In genomic region chr5:43232480-43233315, GRCm38 (mm10) we compare ENCODE assay signal across 7 mouse cellular contexts. TPM values are rescaled to one million over a fixed set of nuclear protein-coding genes. Genes with fewer than 3 reads are reported as not detected.
DNase-seq lines count a peak whose midpoint lies in the region; ATAC-seq and TF ChIP-seq lines count a peak whose summit lies in the region.

Cpeb2 (plus strand) TSS chr5:43233170.

- H3K36me3 ChIP-seq in embryonic facial prominence, embryonic 11.5 days (replicated peaks; ENCODE audit: control insufficient read depth, insufficient read depth, low read depth, low read length) = no peaks in the 10 kb centered on the region
- no peaks in the 10 kb centered on the region for H3K36me3 ChIP-seq in heart, adult 2 months (ENCODE audit: control insufficient read depth, insufficient read depth, low read length)
- H3K36me3 ChIP-seq in limb, embryonic 13.5 days = no peaks in the 10 kb centered on the region
- H3K36me3 ChIP-seq in midbrain, embryonic 16.5 days (ENCODE audit: control insufficient read depth, insufficient read depth, low read length) = no peaks in the 10 kb centered on the region

- H3K9me3 ChIP-seq in embryonic facial prominence, embryonic 11.5 days (replicated peaks; ENCODE audit: control insufficient read depth, low read length) = no peaks in the 10 kb centered on the region
- H3K9me3 ChIP-seq in limb, embryonic 13.5 days = no peaks in the 10 kb centered on the region
- no peaks in the 10 kb centered on the region for H3K9me3 ChIP-seq in midbrain, embryonic 16.5 days (replicated peaks; ENCODE audit: control insufficient read depth, low read length, poor library complexity, severe bottlenecking)

- H3K4me2 ChIP-seq in embryonic facial prominence, embryonic 11.5 days (ENCODE audit: low read depth, low read length) = peak within 1 kb of the TSS; percentile 100
- H3K4me2 ChIP-seq in limb, embryonic 13.5 days (replicated peaks) = peak within 1 kb of the TSS; percentile 98
- H3K4me2 ChIP-seq in midbrain, embryonic 16.5 days (ENCODE audit: low read length) = peak within 1 kb of the TSS; percentile 87

- ATAC-seq in embryonic facial prominence, embryonic 11.5 days (replicated peaks; ENCODE audit: insufficient number of reproducible peaks, low FRiP score, low TSS enrichment, low read depth) = peak; percentile 94
- peak; percentile 90 for ATAC-seq in limb, embryonic 13.5 days (ENCODE audit: low FRiP score, low read depth)
- peak; percentile 89 for ATAC-seq in midbrain, embryonic 16.5 days

- peak; percentile 91 for TF ChIP-seq POLR2A in heart, adult 2 months (IDR thresholded peaks at IDR 0.05; ENCODE audit: insufficient read depth, low read depth, low read length)

- H3K4me1 ChIP-seq in embryonic facial prominence, embryonic 11.5 days (ENCODE audit: control insufficient read depth, insufficient read depth, low read length) = no peaks in the 10 kb centered on the region
- H3K4me1 ChIP-seq in heart, adult 2 months (ENCODE audit: control insufficient read depth, insufficient read depth, low read length) = peaks cover 1% of the 10 kb centered on the region
- H3K4me1 ChIP-seq in limb, embryonic 13.5 days = peaks cover 8% of the 10 kb centered on the region
- H3K4me1 ChIP-seq in midbrain, embryonic 16.5 days (ENCODE audit: control insufficient read depth, insufficient read depth, low read length) = peaks cover 3% of the 10 kb centered on the region; the same call in 1 of the 2 replicates

- H3K27me3 ChIP-seq in embryonic facial prominence, embryonic 11.5 days (ENCODE audit: control insufficient read depth, insufficient read depth, low read length) = peaks cover 2% of the 10 kb centered on the region; the same call in 1 of the 2 replicates
- H3K27me3 ChIP-seq in heart, adult 2 months (ENCODE audit: control insufficient read depth, insufficient read depth, low read length) = no peaks in the 10 kb centered on the region
- peaks cover 23% of the 10 kb centered on the region for H3K27me3 ChIP-seq in limb, embryonic 13.5 days
- H3K27me3 ChIP-seq in midbrain, embryonic 16.5 days (ENCODE audit: control insufficient read depth, insufficient read depth, low read depth, low read length) = no peaks in the 10 kb centered on the region

- H3K9ac ChIP-seq in embryonic facial prominence, embryonic 11.5 days (replicated peaks; ENCODE audit: low read length) = peak within 1 kb of the TSS; percentile 79
- H3K9ac ChIP-seq in heart, adult 2 months (ENCODE audit: low read depth, low read length) = peak within 1 kb of the TSS; percentile 100
- peak within 1 kb of the TSS; percentile 90 for H3K9ac ChIP-seq in limb, embryonic 13.5 days
- H3K9ac ChIP-seq in midbrain, embryonic 16.5 days (ENCODE audit: low read depth, low read length) = peak within 1 kb of the TSS; percentile 99

- intact Hi-C loops in heart, adult 2 months (cut with DNase I) = loop anchor here (2.0 to 10.0 kb wide), 7 partner anchors 122 to 818 kb away; partner anchors contain the start of gene Cc2d2a

- H3K27ac ChIP-seq in embryonic facial prominence, embryonic 11.5 days (replicated peaks; ENCODE audit: low read depth, low read length) = peak within 1 kb of the TSS; percentile 75
- peak within 1 kb of the TSS; percentile 98 for H3K27ac ChIP-seq in heart, adult 2 months
- H3K27ac ChIP-seq in limb, embryonic 13.5 days = peak within 1 kb of the TSS; percentile 92
- H3K27ac ChIP-seq in midbrain, embryonic 16.5 days (ENCODE audit: low read length) = peak within 1 kb of the TSS; percentile 100

- no peak for TF ChIP-seq EP300 in heart, adult 2 months (IDR thresholded peaks at IDR 0.05; ENCODE audit: insufficient read depth, low read depth, low read length)

- H3K4me3 ChIP-seq in embryonic facial prominence, embryonic 11.5 days (ENCODE audit: low read depth, low read length) = peak within 1 kb of the TSS; percentile 78
- peak within 1 kb of the TSS; percentile 87 for H3K4me3 ChIP-seq in heart, adult 2 months
- peak within 1 kb of the TSS; percentile 91 for H3K4me3 ChIP-seq in limb, embryonic 13.5 days
- peak within 1 kb of the TSS; percentile 99 for H3K4me3 ChIP-seq in midbrain, embryonic 16.5 days (ENCODE audit: low read depth, low read length)

- WGBS in embryonic facial prominence, embryonic 11.5 days = under 1% methylated on average over 69 of the region's 89 CpGs
- under 1% methylated on average over 86 of the region's 89 CpGs for WGBS in heart, adult 2 months
- under 1% methylated on average over 84 of the region's 89 CpGs for WGBS in limb, embryonic 13.5 days
- WGBS in midbrain, embryonic 16.5 days = under 1% methylated on average over 88 of the region's 89 CpGs

- no peak for TF ChIP-seq CTCF in heart, adult 2 months (IDR thresholded peaks at IDR 0.05)

- DNase-seq in adrenal gland, postnatal 14 days = peak; percentile 98
- DNase-seq in embryonic facial prominence, embryonic 11.5 days (ENCODE audit: low spot score) = peak; percentile 88
- DNase-seq in heart, adult 2 months = peak; percentile 97 to 99
- DNase-seq in kidney, adult 8-10 months = peak; percentile 94 to 96
- DNase-seq in spleen, postnatal 10 days (ENCODE audit: low spot score in 2 of 2) = peak; percentile 69 to 85

- H3K79me2 ChIP-seq in heart, adult 2 months (replicated peaks; ENCODE audit: control insufficient read depth, insufficient read depth, low read length) = no peaks in the 10 kb centered on the region; the same call in 1 of the 2 replicates

RNA-seq across cellular contexts. Expression of gene Cpeb2, which starts in this region (rescaled TPM):
- total RNA-seq in adrenal gland, postnatal 14 days (2021) = 26.7 and 38.1 TPM in 2 replicates
- polyA plus RNA-seq in embryonic facial prominence, embryonic 11.5 days (2014; fragmentation: Nextera tagmentation; extraction: Ambion mirVana) = 2.2 and 2.4 TPM in 2 replicates
- total RNA-seq in heart, adult 2 months (2021) = 10 to 100 TPM; 18.8 to 28.2 TPM
- 6.5 and 12.2 TPM in 2 replicates for polyA plus RNA-seq in heart, adult 2 months (2012; rRNA removed)
- 1.7 and 2.7 TPM in 2 replicates for polyA plus RNA-seq in limb, embryonic 13.5 days (2015; fragmentation: Nextera tagmentation; extraction: Ambion mirVana)
- 15.3 and 15.7 TPM in 2 replicates for polyA plus RNA-seq in midbrain, embryonic 16.5 days (2015; fragmentation: Nextera tagmentation; extraction: Ambion mirVana)

Comparison
In these comparisons a context has a peak if more than half of its experiments do, and no peak if none do; other contexts are left out.
1. Peak in every context shown above with its lines: DNase-seq, ATAC-seq, H3K4me3 ChIP-seq and H3K27ac ChIP-seq.